Mouse (Mus musculus) CD4-positive, CD25-positive, alpha-beta regulatory T cell, adult 4 months (primary cell): ENCODE measurements around the gene A630001G21Rik. TPM values are rescaled to one million over a fixed set of nuclear protein-coding genes. Genes with fewer than 3 reads are reported as not detected.

Experiments used
- polyA plus RNA-seq, 2 experiments: library from polyadenylated mRNA; unstranded; fragments of 100-300 nt; shearing (Covaris generic); gene quantifications; one replicate each; pipeline ENCODE4 v1.2.1; 2017

The A630001G21Rik gene
- polyA plus RNA-seq, 2 experiments from 2014 or later = 43.4 to 55.8 TPM

Other genes with a start within 250 kb of the A630001G21Rik start
- not detected for gene G530012D18Rik, start 203.0 kb downstream of the A630001G21Rik start, polyA plus RNA-seq
- 100 to 1,000 TPM; 291 to 376 TPM for gene Sp110, start 179.8 kb downstream of the A630001G21Rik start, polyA plus RNA-seq
- gene Sp140, start 178.3 kb downstream of the A630001G21Rik start, polyA plus RNA-seq = 10 to 100 TPM; 71.9 to 80.9 TPM
- gene Sp100, start 128.7 kb downstream of the A630001G21Rik start, polyA plus RNA-seq = 1,000 to 10,000 TPM; 1,029 to 1,102 TPM
- gene Cab39, start 14.8 kb upstream of the A630001G21Rik start, polyA plus RNA-seq = 10 to 100 TPM; 37.0 to 53.5 TPM
- 100 to 1,000 TPM; 106 to 170 TPM for gene Itm2c, start 115.6 kb upstream of the A630001G21Rik start, polyA plus RNA-seq
- 1 to 10 TPM in 1 of 2 experiments, under 1 TPM in 1; 0.47 to 1.0 TPM for gene 4933407L21Rik, start 149.8 kb upstream of the A630001G21Rik start, polyA plus RNA-seq
- 10 to 100 TPM in 1 of 2 experiments, 1 to 10 TPM in 1; 2.7 to 10.2 TPM for gene Gpr55, start 182.4 kb upstream of the A630001G21Rik start, polyA plus RNA-seq
- not detected for gene Spata3, start 238.2 kb upstream of the A630001G21Rik start, polyA plus RNA-seq